Mouse (Mus musculus) midbrain, embryonic 13.5 days (tissue): ENCODE data around the gene Btbd35f9. TPM values are rescaled to one million over a fixed set of nuclear protein-coding genes. Genes with fewer than 3 reads are reported as not detected.
"Not testable (repeated sequence)": the region's sequence is repeated elsewhere in the genome, so short reads cannot be mapped to it uniquely, and the experiment has no call there.

ENCODE experiments used
- ATAC-seq: fragments of 200-750 bp; cut with Nextera tagmentation; 2 replicates; pipeline ENCODE4 v1.8.0; 2017; ENCODE audit warnings: mild to moderate bottlenecking, moderate TSS enrichment, moderate library complexity
- H3K27ac ChIP-seq: fragments of 300-500 bp; sonication (generic); 2 replicates; pipeline ENCODE4 v1.5.1; 2015; ENCODE audit warnings: inconsistent platforms, mild to moderate bottlenecking, moderate library complexity
- H3K27me3 ChIP-seq: fragments of 300-500 bp; sonication (generic); 2 replicates; pipeline ENCODE4 v1.6.1; 2015; ENCODE audit warnings: mild to moderate bottlenecking, inconsistent platforms
- H3K36me3 ChIP-seq: fragments of 300-500 bp; sonication (generic); 2 replicates; pipeline ENCODE4 v1.6.1; 2015; ENCODE audit warnings: mild to moderate bottlenecking, inconsistent platforms
- H3K4me1 ChIP-seq: fragments of 300-500 bp; sonication (generic); replicated peaks from 2 replicates; pipeline ENCODE4 v1.6.1; 2015; ENCODE audit warnings: inconsistent platforms
- H3K4me2 ChIP-seq: fragments of 300-500 bp; sonication (generic); replicated peaks from 2 replicates; pipeline ENCODE4 v1.6.1; 2015; ENCODE audit warnings: moderate library complexity, mild to moderate bottlenecking, inconsistent platforms
- H3K4me3 ChIP-seq: fragments of 300-500 bp; sonication (generic); replicated peaks from 2 replicates; pipeline ENCODE4 v1.5.1; 2015; ENCODE audit warnings: mild to moderate bottlenecking, inconsistent platforms
- H3K9ac ChIP-seq: fragments of 300-500 bp; sonication (generic); replicated peaks from 2 replicates; pipeline ENCODE4 v1.6.1; 2015; ENCODE audit warnings: mild to moderate bottlenecking, inconsistent platforms
- H3K9me3 ChIP-seq: fragments of 300-500 bp; sonication (generic); 2 replicates; pipeline ENCODE4 v1.6.1; 2016; ENCODE audit warnings: mild to moderate bottlenecking, inconsistent platforms
- WGBS: fragments of 180-500 bp; shearing (Covaris S2); methylation state at CpG from one replicate; pipeline ENCODE4 v1.1.7; 2015; 5-methylcytosine and 5-hydroxymethylcytosine counted together
- polyA plus RNA-seq: library from polyadenylated mRNA; unstranded; fragments of >200 nt; fragmentation: Nextera tagmentation; extraction: Ambion mirVana; gene quantifications from 2 replicates; pipeline ENCODE4 v1.2.1, GENCODE M21; 2015

The Btbd35f9 gene
- not detected in 2 replicates for polyA plus RNA-seq

DNA sequence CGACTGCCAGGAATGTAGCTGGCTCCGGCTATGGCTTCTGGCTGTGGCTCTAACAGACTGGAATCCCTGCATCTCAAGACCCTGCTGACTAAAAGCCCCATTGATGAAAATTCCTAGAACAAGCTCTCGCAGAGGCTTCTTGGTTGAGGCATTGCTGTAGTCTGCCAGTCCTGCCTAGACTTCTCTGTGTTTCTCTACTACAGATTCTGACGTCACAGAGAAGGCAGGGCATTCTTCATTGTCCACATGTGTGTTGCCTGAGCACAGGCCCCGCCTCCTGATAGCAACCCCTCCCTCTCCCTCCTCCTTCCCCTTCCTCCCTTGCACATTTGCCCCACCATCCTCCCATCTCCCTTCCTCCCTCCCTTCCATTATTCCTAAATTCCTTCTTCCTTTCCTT, at the start of gene Btbd35f9:
TSS of gene Btbd35f9 (minus strand) at position 101 of the 400 bp plus-strand sequence.
- not testable (repeated sequence) for ATAC-seq, H3K9ac ChIP-seq, H3K4me1 ChIP-seq, H3K27ac ChIP-seq, H3K9me3 ChIP-seq, H3K4me3 ChIP-seq, H3K27me3 ChIP-seq, H3K4me2 ChIP-seq, H3K36me3 ChIP-seq
- no CpG with 5 or more reads among the region's 5 CpGs for WGBS

Other genes with a start within 250 kb of the Btbd35f9 start
- not detected in 2 replicates for gene Btbd35f6, start 205.0 kb downstream of the Btbd35f9 start, polyA plus RNA-seq
- not detected in 2 replicates for gene Gm21870, start 174.7 kb downstream of the Btbd35f9 start, polyA plus RNA-seq
- not detected in 2 replicates for gene Spin2g, start 77.2 kb upstream of the Btbd35f9 start, polyA plus RNA-seq